Mouse (Mus musculus) bone marrow, adult 2 months (tissue): ENCODE data around the gene Cfb.

Source experiments
- CTCF ChIP-seq: fragments of 200-500 bp; IDR thresholded peaks from 2 replicates; pipeline ENCODE4 v1.5.1; 2011; ENCODE audit warnings: low read length, control low read depth; ENCODE audit not compliant: control insufficient read depth, insufficient read depth
- POLR2A ChIP-seq: fragments of 200-500 bp; IDR thresholded peaks from 2 replicates; pipeline ENCODE4 v1.6.1; 2011; ENCODE audit warnings: low read depth, mild to moderate bottlenecking, control low read depth, low read length, borderline replicate concordance; ENCODE audit not compliant: control insufficient read depth

DNA sequence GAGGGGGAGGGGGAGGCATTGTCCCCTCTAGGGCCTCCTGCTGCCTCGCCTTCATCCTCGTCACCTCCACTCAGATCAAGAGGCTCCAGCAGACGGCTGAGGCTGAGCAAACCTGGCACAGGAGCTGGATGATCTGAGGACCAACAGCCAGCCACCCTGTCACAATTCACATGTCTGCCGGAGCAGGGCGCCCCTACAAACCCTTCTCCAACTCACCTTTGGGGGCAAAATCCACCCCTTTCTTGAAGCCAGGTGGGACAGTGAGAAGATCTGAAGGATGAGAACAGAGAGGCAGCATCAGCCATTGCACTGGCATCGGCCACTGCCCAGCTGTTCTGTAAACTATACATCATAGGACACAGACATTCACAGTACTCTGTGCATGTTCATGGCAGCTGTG is 15.1 kb downstream of the Cfb start:
- TF ChIP-seq CTCF: no peak
- no peak for TF ChIP-seq POLR2A
